Mouse (Mus musculus): Measurements from ENCODE around the gene Cacna1d. TPM values are rescaled to one million over a fixed set of nuclear protein-coding genes. Genes with fewer than 3 reads are reported as not detected.

Gene Cacna1d
- polyA plus RNA-seq (2016; fragmentation: Nextera tagmentation; extraction: Ambion mirVana): 0.73 and 1.2 TPM in 2 replicates

- Histone ChIP-seq H3K4me1 (no peaks in the 10 kb centered on the region), H3K9me3 (replicated peaks) (no peaks in the 10 kb centered on the region), H3K4me3 (no peak within 1 kb of the TSS), H3K27ac (no peak within 1 kb of the TSS), H3K27me3 (ENCODE audit: low read depth, poor library complexity, severe bottlenecking) (no peaks in the 10 kb centered on the region), H3K36me3 (peaks cover 96% of the 10 kb centered on the region)
- DNase-seq (ENCODE audit: low spot score): no peak
- 85% methylated on average over 9 of the region's 9 CpGs for WGBS
Measured at GRCm38 (mm10) chr14:30491342-30491741, at the start of gene Cacna1d. Cacna1d (minus strand) TSS chr14:30491455.

DNA sequence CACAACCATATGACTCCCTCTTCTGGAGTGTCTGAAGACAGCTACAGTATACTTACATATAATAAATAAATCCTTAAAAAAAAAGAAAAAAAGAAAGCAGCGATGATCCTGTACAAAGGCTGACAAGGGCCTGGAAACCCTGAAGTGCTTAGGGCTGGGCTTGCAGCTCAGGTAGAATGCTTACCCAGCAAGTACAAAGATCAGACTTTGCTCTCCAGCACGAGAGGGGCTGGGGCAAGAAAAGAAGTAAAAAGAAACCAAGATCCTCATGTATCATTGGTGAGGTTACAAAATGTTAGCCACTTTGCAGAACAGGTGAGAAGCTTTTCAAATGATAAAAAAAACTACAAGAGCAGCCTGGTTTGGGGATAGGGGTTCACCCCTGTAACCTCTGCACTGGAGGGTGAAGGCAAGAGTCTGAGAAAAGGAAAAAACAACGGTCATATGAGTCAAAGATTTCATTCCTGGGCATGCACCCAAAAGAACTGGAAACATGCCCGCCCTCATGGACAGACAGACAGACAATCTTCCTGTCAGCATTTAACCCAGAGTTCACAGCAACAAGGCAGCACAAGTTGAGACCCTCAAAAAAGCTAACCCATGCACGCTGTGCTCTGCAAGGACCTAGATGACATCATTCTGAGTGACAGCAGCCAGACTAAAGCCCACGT is 42.7 kb upstream of the Cacna1d start:
- H3K27ac ChIP-seq: no peak overlapping the region
- no peak for DNase-seq (ENCODE audit: low spot score)
- H3K36me3 ChIP-seq: no peaks in the 10 kb centered on the region
- no peaks in the 10 kb centered on the region for H3K27me3 ChIP-seq (ENCODE audit: low read depth, poor library complexity, severe bottlenecking)
- 89% methylated on average over 6 of the region's 6 CpGs for WGBS
- H3K4me1 ChIP-seq: no peaks in the 10 kb centered on the region
- no peaks in the 10 kb centered on the region for H3K9me3 ChIP-seq (replicated peaks)
- no peak overlapping the region for H3K4me3 ChIP-seq

DNA sequence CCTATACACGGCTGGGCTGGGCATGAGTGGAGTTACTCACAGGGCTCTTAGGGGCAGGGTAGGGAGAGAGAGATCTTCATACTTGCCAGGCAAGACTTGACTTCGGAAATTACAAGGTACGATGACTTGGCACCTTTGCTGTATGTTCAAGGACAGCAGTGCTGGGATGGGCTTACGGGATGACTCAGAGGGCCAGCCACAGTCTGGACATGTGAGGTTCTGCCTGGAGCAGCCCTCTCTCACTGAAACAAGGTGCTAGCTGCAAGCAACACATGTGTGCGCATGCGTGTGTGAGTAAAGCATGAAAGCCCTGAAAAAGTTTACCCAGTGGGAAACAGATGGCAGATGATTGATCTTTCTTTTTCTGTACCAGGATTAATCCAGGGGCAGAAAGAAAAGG is 40.6 kb upstream of the Cacna1d start:
- H3K27ac ChIP-seq: no peak overlapping the region
- DNase-seq (ENCODE audit: low spot score): no peak
- no peak overlapping the region for H3K4me3 ChIP-seq
- no peaks in the 10 kb centered on the region for H3K9me3 ChIP-seq (replicated peaks)
- 92% methylated on average over 6 of the region's 6 CpGs for WGBS
- H3K4me1 ChIP-seq: no peaks in the 10 kb centered on the region
- H3K27me3 ChIP-seq (ENCODE audit: low read depth, poor library complexity, severe bottlenecking): no peaks in the 10 kb centered on the region
- peaks cover 14% of the 10 kb centered on the region for H3K36me3 ChIP-seq

DNA sequence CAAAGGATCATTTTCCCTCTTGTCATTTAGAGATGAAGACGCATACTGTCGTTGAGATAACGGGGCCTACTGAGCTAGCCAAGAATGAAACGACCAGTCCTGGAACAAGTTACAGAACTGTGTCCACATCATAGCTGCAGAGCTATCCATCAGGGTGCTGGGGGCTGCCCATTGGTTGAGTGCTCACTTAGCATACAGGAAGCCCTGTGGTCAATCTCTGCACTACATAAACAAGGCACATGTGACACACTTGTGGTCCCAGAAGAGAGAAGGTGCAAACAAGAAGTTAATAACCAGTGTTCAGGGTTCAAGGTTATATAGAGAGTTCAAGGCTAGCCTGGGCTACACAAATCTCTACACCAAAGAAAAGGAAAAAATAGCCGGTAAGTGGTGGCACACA is 40.2 kb upstream of the Cacna1d start:
- Histone ChIP-seq H3K9me3 (replicated peaks) (no peaks in the 10 kb centered on the region), H3K4me1 (no peaks in the 10 kb centered on the region), H3K36me3 (peaks cover 17% of the 10 kb centered on the region), H3K4me3 (no peak overlapping the region), H3K27me3 (ENCODE audit: low read depth, poor library complexity, severe bottlenecking) (no peaks in the 10 kb centered on the region), H3K27ac (no peak overlapping the region)
- 93% methylated on average over 5 of the region's 5 CpGs for WGBS
- DNase-seq (ENCODE audit: low spot score): no peak

- H3K27me3 ChIP-seq (ENCODE audit: low read depth, poor library complexity, severe bottlenecking): no peaks in the 10 kb centered on the region
- 84% methylated on average over 8 of the region's 8 CpGs for WGBS
- DNase-seq (ENCODE audit: low spot score): no peak
- H3K4me1 ChIP-seq: no peaks in the 10 kb centered on the region
- no peak overlapping the region for H3K4me3 ChIP-seq
- no peaks in the 10 kb centered on the region for H3K9me3 ChIP-seq (replicated peaks)
- H3K36me3 ChIP-seq: peaks cover 23% of the 10 kb centered on the region
- no peak overlapping the region for H3K27ac ChIP-seq
Measured at GRCm38 (mm10) chr14:30530726-30531269, 39.5 kb upstream of the Cacna1d start.

DNA sequence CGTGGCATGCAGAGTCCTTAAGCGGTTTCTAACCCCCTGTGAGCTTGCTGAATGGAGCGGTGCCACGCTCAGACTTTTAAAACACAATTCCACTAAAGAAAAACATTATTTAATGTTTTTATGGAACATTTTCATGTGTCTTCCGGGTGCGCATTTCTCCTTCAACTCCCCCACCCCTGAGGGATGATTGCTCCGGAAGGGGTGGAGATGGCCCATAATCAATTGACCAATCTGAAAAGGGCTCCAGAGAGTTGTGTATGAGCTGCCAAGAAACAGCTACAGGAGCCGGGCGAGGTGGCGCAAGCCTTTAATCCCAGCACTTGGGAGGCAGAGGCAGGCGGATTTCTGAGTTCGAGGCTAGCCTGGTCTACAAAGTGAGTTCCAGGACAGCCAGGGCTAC is 38.2 kb upstream of the Cacna1d start:
- H3K36me3 ChIP-seq: peaks cover 37% of the 10 kb centered on the region
- H3K4me1 ChIP-seq: no peaks in the 10 kb centered on the region
- no peak overlapping the region for H3K4me3 ChIP-seq
- H3K27me3 ChIP-seq (ENCODE audit: low read depth, poor library complexity, severe bottlenecking): no peaks in the 10 kb centered on the region
- WGBS: 94% methylated on average over 12 of the region's 12 CpGs
- no peaks in the 10 kb centered on the region for H3K9me3 ChIP-seq (replicated peaks)
- no peak overlapping the region for H3K27ac ChIP-seq
- DNase-seq (ENCODE audit: low spot score): no peak

DNA sequence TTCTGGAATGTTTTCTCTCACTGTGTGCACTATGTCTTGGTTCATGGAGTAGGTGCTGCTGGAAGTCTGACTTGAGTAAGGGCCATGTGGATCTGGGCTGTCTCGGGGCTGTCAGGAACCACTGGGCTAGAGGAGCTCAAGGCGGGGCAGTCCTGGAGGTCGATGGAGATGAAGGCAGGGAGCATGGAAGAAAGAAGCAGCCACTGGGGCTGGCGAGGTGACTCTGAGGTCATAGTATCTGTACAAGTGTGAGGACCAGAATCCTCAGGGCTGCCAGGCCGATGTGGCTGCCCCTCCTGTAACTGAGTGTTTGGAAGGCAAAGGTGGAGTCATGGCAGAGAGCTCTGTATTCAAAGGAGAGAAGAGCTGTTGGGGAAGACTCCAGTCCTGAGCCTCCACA is 37.7 kb upstream of the Cacna1d start:
- H3K4me3 ChIP-seq: no peak overlapping the region
- no peak for DNase-seq (ENCODE audit: low spot score)
- WGBS: 77% methylated on average over 5 of the region's 5 CpGs
- H3K27ac ChIP-seq: no peak overlapping the region
- H3K9me3 ChIP-seq (replicated peaks): no peaks in the 10 kb centered on the region
- no peaks in the 10 kb centered on the region for H3K27me3 ChIP-seq (ENCODE audit: low read depth, poor library complexity, severe bottlenecking)
- no peaks in the 10 kb centered on the region for H3K4me1 ChIP-seq
- H3K36me3 ChIP-seq: peaks cover 42% of the 10 kb centered on the region

- DNase-seq (ENCODE audit: low spot score): no peak
- no peaks in the 10 kb centered on the region for H3K27me3 ChIP-seq (ENCODE audit: low read depth, poor library complexity, severe bottlenecking)
- H3K4me1 ChIP-seq: no peaks in the 10 kb centered on the region
- 88% methylated on average over 10 of the region's 10 CpGs for WGBS
- H3K4me3 ChIP-seq: no peak overlapping the region
- no peaks in the 10 kb centered on the region for H3K9me3 ChIP-seq (replicated peaks)
- H3K27ac ChIP-seq: no peak overlapping the region
- peaks cover 47% of the 10 kb centered on the region for H3K36me3 ChIP-seq
Measured at GRCm38 (mm10) chr14:30528392-30528791, 37.1 kb upstream of the Cacna1d start.

DNA sequence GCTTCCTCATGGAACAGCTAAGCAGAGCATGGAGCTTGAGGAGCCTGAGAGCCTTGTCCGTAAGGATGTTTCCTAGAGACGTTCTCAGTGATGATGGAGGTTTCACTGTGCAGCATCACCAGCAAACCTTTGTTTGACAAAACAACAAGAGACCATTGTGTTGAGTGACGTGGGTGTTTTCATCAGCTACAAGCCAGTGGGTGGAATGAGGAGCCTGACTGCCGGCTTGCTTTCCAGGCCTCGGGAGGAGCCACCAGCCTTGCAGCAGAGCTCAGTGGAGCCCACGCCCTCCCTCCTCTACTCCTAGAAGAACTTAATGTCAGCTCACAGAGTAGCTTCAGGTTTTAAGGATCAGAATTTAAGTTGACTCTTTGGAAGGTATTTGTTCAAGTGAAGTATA is 32.1 kb upstream of the Cacna1d start:
- Histone ChIP-seq H3K27ac (no peak overlapping the region), H3K4me3 (no peak overlapping the region), H3K27me3 (ENCODE audit: low read depth, poor library complexity, severe bottlenecking) (no peaks in the 10 kb centered on the region), H3K4me1 (no peaks in the 10 kb centered on the region), H3K9me3 (replicated peaks) (no peaks in the 10 kb centered on the region), H3K36me3 (peaks cover 97% of the 10 kb centered on the region)
- DNase-seq (ENCODE audit: low spot score): no peak
- WGBS: 89% methylated on average over 6 of the region's 6 CpGs

DNA sequence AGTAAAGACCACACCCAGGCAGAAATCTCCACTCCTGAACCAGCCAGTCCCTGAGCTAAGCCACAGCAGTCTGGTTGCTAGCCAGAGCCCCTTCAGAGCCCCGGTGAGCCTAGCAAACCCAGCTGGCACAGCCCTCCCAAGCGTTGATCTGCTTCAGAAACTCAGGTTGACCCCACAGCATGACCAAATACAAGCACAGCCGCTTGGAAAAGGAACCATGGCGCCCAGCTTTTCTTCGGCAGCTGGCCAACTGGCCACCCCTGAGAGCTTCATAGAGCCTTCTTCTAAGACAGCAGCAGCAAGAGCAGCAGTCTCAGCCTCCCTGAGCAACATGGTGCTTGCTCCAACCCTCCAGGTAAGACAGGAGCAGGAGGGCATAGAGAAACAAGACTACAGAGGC is 28.1 kb upstream of the Cacna1d start:
- Histone ChIP-seq H3K27ac (no peak overlapping the region), H3K4me1 (no peaks in the 10 kb centered on the region), H3K4me3 (no peak overlapping the region), H3K27me3 (ENCODE audit: low read depth, poor library complexity, severe bottlenecking) (no peaks in the 10 kb centered on the region), H3K36me3 (peaks cover 96% of the 10 kb centered on the region), H3K9me3 (replicated peaks) (no peaks in the 10 kb centered on the region)
- DNase-seq (ENCODE audit: low spot score): no peak
- WGBS: 92% methylated on average over 5 of the region's 5 CpGs

GRCm38 (mm10) chr14:30515931-30516723 is 24.9 kb upstream of the Cacna1d start:
- no peak for DNase-seq (ENCODE audit: low spot score)
- no peaks in the 10 kb centered on the region for H3K27me3 ChIP-seq (ENCODE audit: low read depth, poor library complexity, severe bottlenecking)
- H3K4me1 ChIP-seq: no peaks in the 10 kb centered on the region
- 91% methylated on average over 13 of the region's 13 CpGs for WGBS
- peaks cover 95% of the 10 kb centered on the region for H3K36me3 ChIP-seq
- no peak overlapping the region for H3K4me3 ChIP-seq
- no peaks in the 10 kb centered on the region for H3K9me3 ChIP-seq (replicated peaks)
- H3K27ac ChIP-seq: no peak overlapping the region

- Histone ChIP-seq H3K36me3 (peaks cover 93% of the 10 kb centered on the region), H3K4me1 (no peaks in the 10 kb centered on the region), H3K9me3 (replicated peaks) (no peaks in the 10 kb centered on the region), H3K27ac (no peak overlapping the region), H3K4me3 (no peak overlapping the region), H3K27me3 (ENCODE audit: low read depth, poor library complexity, severe bottlenecking) (no peaks in the 10 kb centered on the region)
- 92% methylated on average over 5 of the region's 5 CpGs for WGBS
- no peak for DNase-seq (ENCODE audit: low spot score)
Measured at GRCm38 (mm10) chr14:30512896-30513295, 21.6 kb upstream of the Cacna1d start.

DNA sequence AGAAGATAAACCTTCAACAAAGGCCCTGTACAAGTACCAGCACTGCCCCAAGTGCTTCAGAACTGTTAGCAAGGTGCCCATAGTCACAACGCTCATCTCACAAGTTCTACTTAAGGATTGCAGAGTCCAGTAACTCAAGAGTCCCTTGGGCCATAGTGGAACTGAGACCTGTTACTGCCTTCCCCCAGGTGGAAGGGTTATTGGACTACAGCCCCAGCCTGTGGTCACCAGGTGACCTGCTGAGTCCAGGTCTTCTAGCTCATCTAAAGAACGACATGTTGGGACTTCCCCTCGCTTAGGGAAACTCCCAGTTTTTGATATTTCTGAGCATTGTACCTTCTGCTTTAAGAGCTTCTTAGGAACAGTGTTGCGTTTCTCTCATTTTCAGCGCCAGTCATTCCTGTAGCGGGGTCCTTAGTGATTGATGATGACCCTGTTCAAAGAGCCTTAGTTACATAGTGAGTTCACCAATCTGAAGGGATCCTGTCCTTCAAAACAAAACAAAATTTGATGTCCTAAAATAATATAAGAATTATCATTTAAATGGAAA is 19.0 kb upstream of the Cacna1d start:
- Histone ChIP-seq H3K4me3 (no peak overlapping the region), H3K27ac (no peak overlapping the region), H3K9me3 (replicated peaks) (no peaks in the 10 kb centered on the region), H3K27me3 (ENCODE audit: low read depth, poor library complexity, severe bottlenecking) (no peaks in the 10 kb centered on the region), H3K36me3 (peaks cover 97% of the 10 kb centered on the region), H3K4me1 (no peaks in the 10 kb centered on the region)
- DNase-seq (ENCODE audit: low spot score): no peak
- 95% methylated on average over 6 of the region's 6 CpGs for WGBS
